Mouse (Mus musculus) testis, postnatal 14 days (tissue): ENCODE data around the gene Vamp8.

Experiments used
- DNase-seq: peaks from one replicate; pipeline ENCODE4 v3.0.0; 2021; ENCODE audit warnings: low spot score

The Vamp8 gene

DNA sequence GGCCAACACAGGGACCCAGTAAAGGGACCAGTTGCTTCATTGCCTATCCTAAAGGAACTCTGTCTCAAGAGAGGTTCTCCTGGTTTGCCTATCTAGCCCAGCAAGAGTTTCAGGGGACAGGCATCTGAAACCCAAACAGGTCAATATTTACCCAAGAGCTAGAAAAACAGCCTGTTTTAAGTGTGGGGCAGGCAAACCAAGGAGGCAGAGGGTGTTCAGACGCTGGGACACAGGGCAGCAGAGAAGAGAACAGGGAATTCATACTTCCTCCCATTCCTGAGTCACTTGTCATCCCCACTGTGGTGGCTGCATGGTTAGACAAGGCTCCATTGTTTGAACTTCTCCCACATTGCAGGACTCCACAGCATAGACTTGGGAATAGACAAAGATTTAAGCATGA is 18.9 kb downstream of the Vamp8 start:
- DNase-seq, result no peak

DNA sequence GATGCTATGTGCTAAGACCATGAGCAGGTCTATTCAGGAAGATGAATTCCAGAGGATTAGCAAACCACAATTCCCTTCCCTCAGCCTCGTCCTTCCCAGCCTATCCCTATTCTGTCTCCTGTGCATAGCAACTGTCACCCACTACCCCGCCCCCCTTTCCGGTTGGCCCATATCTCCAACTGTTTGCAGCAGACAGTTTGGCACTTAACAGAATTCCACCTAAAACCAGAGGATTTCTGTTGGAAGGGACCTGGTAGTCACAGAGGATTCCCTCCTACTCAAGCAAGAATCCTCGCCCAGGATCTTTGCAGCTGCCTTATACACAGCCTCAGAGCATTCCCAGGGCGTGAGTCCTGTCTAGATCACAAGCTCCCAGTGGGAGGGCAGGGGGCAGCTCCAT is 19.4 kb downstream of the Vamp8 start:
- DNase-seq, result no peak

DNA sequence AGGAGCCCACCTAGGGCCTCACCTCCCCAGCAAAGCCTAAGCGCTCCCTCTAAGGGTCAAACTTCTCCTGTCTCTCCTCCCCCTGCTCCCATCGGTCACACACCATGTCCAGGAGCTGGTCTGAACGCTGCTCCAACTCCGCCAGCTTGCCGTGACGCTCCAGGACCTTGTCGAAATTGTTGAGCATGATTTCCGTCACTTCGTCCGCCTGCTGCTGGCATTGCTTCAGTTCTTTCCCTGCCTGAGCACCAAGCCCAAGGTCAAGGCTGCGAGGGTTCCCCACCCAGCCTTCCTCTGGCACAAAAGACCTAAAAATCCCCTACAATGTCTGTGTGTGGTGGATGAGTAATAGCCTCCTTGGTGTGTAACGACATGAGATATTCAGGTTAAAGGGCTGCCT is 20.4 kb downstream of the Vamp8 start:
- DNase-seq, result no peak

DNA sequence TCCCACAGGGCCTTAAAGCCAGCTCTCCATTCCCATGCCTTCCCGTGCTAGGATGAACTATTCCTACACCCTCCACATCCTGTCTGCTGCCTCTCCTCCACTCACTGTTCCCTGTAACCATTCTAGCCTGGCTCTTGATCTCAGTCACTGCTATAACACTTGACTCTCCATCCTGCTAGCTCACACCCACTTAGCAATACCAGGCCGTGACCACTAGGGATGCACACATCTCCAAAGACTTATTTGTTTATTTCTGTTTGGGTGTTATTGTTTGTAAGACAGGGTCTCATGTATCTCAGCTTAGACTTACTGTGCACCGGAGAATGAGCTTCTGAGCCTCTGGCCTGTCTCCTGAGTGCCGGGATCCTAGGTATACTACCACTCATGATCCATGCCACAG is 20.9 kb downstream of the Vamp8 start:
- no peak for DNase-seq

DNA sequence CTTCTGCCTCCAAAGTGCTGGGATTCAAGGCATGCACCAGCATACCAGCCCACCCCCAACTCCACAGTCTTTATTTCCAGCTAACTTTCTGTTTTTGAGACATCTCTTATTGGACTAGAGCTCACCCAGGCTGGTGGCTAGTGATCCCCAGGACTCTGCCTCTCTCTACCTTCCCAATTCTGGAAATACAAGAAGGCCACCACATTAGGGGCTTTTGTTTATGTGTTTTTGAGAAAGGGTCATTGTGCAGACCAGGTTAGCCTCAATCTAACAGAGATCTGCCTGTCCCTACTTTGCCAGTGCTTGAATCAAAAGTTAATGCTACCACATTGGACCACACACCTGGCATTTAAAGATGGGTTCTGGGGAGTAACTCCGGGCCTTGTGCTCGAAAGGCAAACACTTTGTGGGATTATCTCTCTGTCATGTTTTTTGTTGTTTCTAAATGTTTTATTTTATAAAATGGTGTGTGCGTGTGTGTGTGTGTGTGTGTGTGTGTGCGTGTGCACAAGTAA is 23.0 kb downstream of the Vamp8 start:
- no peak for DNase-seq

DNA sequence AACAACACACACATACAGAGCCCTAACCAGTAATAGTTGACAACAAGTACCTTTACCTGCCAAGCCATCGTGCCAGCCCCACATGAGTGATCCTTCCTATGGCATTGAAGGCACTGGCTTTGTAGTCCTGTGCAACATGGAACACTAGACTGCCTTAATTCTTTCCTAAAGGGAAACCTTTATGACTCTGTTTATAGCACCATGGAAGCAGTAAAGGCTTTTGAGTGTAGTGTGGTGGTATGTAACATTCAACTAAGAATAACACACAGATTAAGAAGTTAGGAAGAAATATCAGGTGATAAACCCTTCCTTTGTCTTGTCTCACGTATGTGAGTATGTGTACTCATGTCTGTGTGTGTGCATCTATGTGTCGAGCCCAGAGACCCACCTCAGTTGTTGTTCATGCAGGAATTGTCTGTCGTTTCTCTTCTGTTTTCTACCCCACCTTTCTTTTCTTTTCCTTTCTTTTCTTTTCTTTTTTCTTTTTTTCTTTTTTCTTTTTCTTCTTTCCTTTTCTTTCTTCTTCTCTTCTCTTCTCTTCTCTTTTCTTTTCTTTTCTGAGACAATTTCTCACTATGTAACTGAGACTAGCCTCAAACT is 23.6 kb downstream of the Vamp8 start, which contains the start of gene Rnf181:
Rnf181 (minus strand) TSS at position 113 of the 600 bp plus-strand sequence.
- DNase-seq, result no peak

DNA sequence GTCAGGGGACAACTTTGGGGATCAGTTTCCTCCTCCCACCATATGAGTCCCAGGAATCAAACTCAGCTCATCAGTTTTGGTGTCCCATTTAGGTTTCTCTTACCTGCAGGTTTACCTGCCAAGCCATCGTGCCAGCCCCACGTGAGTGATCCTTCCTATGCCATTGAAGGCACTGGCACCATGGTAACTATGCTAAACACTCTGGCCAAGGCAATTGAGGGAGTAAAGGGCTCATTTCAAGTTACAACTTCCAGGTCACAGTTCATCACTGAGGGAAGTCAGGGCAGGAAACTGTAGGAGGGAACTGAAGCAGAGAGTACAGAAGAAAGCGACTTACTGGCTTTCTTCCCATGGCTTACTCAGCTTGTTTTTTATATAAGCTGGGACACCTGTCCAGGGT is 24.2 kb downstream of the Vamp8 start:
- no peak for DNase-seq

DNA sequence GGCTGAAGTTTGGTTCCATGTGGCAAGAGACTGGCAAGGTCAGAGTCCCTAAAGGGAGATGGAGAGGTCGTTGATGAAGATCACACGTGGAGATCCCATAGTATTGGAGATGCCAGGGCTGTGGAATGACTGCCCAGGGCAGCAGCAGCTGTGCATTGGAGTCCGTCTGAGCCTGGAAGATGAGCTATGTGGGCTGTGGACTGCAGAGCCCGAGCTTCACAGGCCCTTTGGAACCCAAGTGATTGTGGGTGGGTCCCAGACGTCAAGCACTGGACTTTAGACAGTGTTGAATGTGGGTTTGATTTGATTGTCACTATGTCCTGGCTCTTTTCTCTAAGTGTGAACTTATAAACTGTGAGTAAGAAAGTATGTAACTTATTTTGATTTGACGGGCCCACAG is 25.5 kb downstream of the Vamp8 start:
- DNase-seq, result no peak

DNA sequence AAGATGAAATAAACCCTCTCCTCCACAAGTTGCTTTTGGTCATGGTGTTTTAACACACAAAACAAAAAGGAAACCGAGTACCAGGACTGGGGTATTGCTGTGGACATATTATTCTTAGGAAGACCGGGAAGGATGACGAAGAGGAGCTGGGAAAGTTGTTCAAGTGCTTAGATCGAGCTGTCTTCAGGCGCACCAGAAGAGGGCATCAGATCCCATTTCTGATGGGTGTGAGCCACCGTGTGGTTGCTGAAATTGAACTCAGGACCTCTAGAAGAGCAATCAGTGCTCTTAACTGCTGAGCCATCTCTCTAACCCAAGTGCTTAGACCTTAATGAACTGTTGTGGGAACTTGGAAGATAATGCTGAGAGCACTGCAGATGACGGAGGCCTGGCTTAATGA is 26.5 kb downstream of the Vamp8 start:
- no peak for DNase-seq

DNA sequence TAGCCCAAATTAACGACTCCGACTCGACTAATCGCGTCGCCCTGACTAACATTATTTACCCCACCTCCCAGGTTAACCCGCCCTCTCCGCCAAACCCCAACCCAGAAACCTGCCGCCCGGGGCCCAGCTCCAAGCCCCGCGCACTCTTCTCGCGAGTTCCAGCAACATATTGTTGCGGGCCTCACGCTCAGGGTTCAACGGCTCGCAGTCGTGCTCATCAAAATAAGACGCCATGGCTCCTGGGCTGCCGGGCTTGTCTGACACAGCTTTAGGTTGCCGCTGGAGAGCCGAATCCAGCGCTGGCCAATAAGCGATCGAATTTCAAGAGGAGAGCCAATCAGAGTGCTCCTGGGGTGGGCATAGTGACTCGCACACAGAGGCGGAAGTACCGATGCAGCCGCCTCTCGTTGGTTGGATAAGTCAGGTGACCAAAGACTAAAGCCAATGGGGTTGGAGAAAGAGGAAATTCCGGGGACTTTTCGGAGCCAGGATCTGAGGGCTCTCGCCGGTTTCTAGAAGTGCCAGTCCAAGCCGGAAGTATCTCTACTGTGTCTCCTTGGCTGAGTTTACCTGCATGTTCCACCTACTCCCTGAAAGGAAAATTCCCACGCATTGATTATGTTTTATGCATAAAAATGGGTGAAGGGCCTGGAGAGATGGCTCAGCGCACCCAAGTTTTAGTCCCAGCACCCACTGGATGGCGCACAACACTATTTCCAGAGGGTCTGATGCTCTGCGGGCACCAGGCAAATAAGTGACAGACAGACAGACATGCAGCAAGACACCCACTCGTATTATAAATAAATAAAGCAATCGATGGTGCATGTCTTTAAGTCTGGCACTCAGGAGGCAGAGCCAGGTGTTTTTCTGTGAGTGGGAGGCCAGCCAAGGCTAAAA is 28.1 kb downstream of the Vamp8 start:
- DNase-seq, result peak; percentile 97

DNA sequence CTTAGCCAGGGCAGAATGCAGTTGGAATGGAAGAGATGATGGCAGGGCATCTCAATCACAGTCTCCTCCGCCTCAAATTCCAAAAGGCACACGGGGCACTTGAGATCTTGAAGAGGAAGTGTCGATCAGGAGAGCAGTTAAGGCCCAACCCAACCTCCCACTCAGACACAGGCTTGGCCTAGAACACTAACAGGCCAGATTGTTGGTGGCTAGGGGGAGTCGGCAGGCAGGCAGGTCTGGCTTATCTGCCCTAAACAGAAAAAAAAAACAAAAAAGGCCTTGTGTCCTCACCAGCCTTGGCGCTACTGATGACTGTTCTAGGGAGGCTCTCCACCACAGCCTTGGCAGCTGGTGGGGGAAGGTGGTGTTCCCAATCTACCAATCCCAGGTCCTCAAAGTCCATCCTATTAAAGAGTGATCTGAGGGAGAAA is 29.4 kb downstream of the Vamp8 start:
- DNase-seq, result peak; percentile 78

DNA sequence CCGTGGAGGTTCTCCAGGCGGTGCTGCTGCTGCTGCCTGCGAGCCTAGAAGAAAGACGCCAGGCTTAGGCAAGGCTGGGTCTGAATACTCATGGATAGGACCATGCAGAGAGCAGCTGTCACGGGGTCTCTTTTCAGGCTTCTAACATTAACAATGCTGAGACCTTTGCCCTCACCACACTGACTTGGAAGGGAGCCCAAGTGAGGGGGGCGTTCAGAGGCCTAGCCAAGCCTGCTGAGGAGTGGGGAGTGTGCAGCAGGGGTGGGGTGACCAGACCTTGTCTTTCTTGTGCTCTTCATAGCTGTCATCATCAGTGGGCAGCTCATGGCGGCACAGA is 29.9 kb downstream of the Vamp8 start:
- DNase-seq, result no peak

DNA sequence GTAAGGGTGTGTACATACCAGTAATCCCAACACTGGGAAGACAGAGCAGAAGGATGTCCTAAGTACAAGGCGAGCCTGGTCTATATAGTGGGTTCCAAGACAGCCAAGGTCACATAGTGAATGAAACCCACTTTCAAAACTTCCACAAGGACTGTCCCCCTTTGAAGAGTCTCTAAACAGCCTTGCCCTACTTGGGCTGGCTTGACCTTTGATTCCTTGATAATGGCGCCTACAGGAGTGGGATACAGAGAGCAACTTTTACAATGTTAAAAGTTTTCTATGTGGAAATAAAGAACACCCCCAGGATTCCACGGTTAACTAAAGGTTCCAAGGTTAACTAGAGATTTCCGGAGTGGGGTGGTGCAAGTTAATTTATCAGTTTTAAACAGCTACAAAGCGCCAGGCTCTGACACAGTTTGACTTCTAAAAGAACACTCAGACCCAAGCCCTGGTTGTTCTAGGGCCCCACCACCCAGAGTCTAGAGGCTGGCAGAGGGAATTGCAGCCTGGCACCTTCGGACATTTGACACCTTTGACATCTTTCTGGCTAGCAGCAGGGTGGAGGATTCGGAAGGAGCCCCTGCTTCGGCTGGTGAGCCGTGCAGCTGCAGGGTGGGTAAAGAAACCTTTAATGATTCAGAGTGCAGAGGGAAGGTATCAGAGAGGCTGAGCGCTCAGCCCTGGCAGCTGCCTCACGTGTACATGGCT is 30.5 kb downstream of the Vamp8 start:
- DNase-seq, result peak; percentile 54

DNA sequence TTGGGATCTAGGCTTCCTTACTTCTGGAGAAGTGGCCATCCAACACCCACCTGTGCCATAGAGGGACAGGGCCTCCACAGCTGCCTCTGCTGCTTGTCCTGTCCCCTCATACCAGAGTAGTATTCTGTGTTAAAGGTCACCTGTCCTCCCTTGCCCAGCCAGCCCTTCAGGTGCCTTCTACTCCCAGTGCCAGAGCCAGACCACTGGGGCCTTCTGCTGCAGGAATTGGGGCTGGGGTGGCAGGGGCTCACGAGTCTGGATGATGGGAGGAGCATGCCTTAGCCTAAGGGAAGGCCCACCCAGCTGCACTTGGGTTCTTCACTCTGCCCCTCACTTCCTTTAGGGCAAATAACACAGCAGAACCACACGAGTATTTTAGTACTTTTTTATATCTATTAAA is 31.2 kb downstream of the Vamp8 start:
- no peak for DNase-seq

DNA sequence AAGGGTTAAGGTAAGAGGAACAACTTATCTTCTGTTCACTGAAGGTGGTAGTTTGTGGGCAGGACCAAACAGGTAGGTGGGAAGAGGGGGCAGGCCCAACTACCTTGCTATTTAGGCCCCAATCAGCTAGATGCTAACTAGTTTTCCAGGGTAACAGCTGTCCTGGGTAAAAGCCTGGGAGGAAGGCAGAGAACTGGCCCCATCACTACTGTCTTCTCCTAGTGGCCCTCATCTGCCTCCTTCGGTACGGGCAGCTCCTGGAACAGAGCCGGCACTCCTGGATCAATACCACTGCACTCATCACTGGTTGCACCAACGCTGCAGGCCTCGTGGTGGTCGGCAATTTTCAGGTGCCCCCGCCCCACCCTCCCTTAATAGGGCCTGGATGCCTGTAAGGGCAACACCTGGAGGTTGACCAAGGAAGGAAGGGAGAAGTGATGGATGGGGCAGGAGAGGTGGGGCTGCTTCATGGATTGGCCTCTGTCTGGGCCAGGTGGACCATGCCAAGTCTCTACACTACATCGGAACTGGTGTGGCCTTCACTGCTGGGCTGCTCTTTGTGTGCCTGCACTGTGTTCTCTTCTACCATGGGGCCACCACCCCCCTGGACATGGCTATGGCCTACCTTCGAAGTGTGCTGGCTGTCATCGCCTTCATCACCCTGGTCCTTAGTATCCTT is 32.3 kb downstream of the Vamp8 start:
- no peak for DNase-seq

DNA sequence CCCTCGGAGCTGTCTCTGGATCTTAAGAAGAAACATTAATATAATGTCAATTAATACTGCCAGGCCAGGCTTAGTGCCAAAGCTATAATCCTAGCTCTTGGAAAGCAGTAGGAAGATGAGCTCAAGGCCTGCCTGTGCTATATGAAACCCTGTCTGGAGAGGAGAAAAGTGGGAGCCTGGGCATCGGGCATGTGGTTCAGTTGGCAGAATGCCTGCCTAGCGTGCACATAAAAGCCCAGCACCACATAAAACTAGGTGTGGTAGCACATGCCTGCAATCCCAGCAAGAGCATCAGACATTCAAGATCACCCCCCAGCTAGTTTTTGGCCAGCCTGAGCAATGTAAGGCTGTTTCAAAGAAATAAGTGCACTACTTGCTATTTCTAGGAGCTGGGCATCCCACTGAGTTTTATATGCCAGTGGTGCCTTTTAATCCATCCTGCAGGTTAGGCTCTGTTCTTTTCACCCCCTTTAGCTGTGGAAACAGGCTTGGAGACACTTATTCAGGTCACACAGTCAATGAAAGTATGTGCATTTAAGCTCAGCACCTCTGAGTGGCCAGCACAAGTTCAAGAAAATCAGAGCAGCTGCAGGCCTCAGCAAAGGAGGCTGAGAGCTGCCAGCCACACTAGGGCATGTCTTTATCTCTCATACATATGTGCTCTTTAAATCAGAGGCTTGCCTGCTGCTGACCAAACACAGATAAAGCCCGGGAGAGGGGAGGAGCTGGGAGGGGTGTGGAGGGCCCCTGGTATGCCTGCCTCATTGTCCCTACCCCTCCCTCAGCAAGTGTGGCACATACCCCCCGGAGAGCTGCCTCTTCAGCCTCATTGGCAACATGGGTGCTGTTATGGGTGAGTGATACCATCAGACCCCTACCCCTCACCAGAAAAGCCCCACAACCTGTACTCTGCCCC is 33.1 kb downstream of the Vamp8 start:
- DNase-seq, result no peak

DNA sequence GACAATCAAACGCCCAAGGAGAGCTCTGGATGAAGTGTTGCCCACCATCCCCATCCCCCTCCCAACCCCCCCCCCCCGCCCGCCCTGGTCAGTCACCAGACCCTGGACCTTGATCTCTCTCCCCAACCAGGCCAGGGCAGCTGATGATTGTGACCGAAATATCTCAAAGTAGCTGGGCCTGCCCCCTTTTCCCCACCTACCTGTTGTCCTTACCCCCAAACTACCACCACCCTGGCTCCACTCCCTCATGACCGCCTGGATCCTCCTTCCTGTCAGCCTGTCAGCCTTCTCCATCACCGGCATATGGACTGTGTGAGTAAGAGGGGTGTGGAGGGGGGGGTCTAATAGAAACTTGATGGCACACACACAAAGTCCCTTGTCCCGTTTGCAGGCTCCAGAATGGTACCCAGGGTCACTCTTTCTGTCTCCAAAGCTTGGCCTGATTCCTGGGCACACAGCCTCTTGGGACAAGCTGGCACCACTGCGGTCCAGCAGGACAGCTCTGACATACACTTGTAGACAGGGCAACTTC is 34.4 kb downstream of the Vamp8 start:
- no peak for DNase-seq

DNA sequence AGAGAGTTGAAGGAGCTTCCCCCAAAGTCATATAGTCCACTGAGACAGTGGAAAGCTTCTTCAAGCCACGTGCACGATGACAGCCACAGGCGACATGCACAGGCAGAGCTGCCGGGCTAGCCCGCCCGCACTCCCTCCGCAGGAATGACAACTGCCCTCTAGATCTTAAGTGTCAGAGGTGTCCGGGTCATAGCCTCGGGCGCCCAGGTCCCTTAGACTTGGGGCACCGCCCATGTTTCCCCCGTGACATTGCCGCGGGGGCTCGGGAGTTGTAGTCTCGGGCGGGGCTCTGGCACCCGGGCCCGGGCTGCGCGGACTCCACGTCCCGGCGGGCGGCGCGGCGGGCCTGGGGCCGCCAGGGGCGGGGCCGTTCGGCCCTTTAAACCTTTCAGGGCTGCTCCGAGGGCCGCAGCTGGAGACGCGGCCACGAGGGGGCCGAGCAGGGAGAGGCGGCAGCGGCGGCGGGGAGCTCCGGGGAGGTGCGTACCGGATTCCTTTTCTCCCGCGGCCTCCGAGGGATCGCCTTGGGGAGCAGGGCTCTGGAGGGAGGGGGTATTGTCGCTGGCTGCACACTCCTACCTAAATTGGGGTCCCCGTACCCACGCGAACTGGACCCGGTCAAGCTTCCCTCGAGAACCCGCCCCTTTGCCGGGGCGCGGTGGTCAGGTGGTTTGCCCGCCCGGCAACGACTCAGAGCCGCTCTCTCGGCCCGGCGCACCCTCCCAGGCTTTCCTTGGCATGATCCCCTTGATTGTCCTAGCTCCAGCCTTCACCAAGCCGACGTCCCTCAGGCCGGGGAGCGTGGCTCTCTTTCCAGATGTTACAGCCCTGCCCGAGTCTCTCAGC is 35.2 kb downstream of the Vamp8 start, which contains the start of gene Tmem150a:
Tmem150a (plus strand) TSS at position 382 of the 846 bp plus-strand sequence.
- DNase-seq, result peak; percentile 78

DNA sequence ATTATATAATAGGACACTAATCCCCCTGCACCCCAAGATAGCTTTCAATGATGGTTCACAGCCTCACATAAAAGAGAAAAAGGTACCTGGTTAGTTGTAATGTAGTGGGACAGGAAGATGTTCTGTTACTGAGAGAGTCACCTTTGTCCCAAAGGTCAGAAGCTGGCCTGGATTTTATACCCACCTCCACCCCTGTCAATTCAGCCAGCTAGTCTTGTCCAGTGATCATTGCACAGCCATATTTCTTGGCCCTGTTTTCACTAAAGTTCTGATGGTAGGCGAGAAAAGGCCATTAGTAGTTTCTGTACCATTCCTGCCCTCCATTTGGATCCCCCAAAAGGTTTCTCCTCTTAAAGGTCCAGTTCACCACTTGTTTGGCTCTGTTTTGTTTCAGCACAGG is 36.5 kb downstream of the Vamp8 start:
- no peak for DNase-seq
